Mouse (Mus musculus) midbrain, embryonic 16.5 days (tissue): Measurements from ENCODE around the gene Chst12. TPM values are rescaled to one million over a fixed set of nuclear protein-coding genes. Genes with fewer than 3 reads are reported as not detected.
"Not testable (repeated sequence)": the region's sequence is repeated elsewhere in the genome, so short reads cannot be mapped to it uniquely, and the experiment has no call there.

Experiments used
- ATAC-seq: fragments of 200-750 bp; cut with Nextera tagmentation; 2 replicates; pipeline ENCODE4 v1.8.0; 2017; ENCODE audit warnings: moderate TSS enrichment
- H3K27ac ChIP-seq: fragments of 300-500 bp; sonication (generic); 2 replicates; pipeline ENCODE4 v1.5.1; 2014; ENCODE audit warnings: mild to moderate bottlenecking, low read length, mixed read lengths
- H3K27me3 ChIP-seq: fragments of 300-500 bp; sonication (generic); 2 replicates; pipeline ENCODE4 v1.6.1; 2014; ENCODE audit warnings: low read depth, low read length, mixed read lengths; ENCODE audit not compliant: control insufficient read depth, insufficient read depth
- H3K36me3 ChIP-seq: fragments of 300-500 bp; sonication (generic); 2 replicates; pipeline ENCODE4 v1.6.1; 2014; ENCODE audit warnings: mild to moderate bottlenecking, low read length, moderate library complexity, mixed read lengths; ENCODE audit not compliant: control insufficient read depth, insufficient read depth
- H3K4me1 ChIP-seq: fragments of 300-500 bp; sonication (generic); 2 replicates; pipeline ENCODE4 v1.6.1; 2014; ENCODE audit warnings: mild to moderate bottlenecking, low read length, mixed read lengths; ENCODE audit not compliant: control insufficient read depth, insufficient read depth
- H3K4me2 ChIP-seq: fragments of 300-500 bp; sonication (generic); 2 replicates; pipeline ENCODE4 v1.6.1; 2014; ENCODE audit warnings: mild to moderate bottlenecking, low read length, mixed read lengths
- H3K4me3 ChIP-seq: fragments of 300-500 bp; sonication (generic); 2 replicates; pipeline ENCODE4 v1.5.1; 2014; ENCODE audit warnings: low read depth, mild to moderate bottlenecking, low read length, moderate library complexity, mixed read lengths
- H3K9ac ChIP-seq: fragments of 300-500 bp; sonication (generic); 2 replicates; pipeline ENCODE4 v1.6.1; 2014; ENCODE audit warnings: low read depth, low read length, mixed read lengths
- H3K9me3 ChIP-seq: fragments of 300-500 bp; sonication (generic); replicated peaks from 2 replicates; pipeline ENCODE4 v1.6.1; 2014; ENCODE audit warnings: mild to moderate bottlenecking, low read length, mixed read lengths; ENCODE audit not compliant: control insufficient read depth, poor library complexity, severe bottlenecking
- WGBS: fragments of 180-500 bp; shearing (Covaris S2); extraction: QIAGEN DNeasy Blood & Tissue Kit; methylation state at CpG from one replicate; pipeline ENCODE4 v1.1.7; 2014; 5-methylcytosine and 5-hydroxymethylcytosine counted together
- polyA plus RNA-seq: library from polyadenylated mRNA; unstranded; fragments of >200 nt; fragmentation: Nextera tagmentation; extraction: Ambion mirVana; gene quantifications from 2 replicates; pipeline ENCODE4 v1.2.1, GENCODE M21; 2015

The Chst12 gene
- polyA plus RNA-seq = 25.5 and 30.6 TPM in 2 replicates

DNA sequence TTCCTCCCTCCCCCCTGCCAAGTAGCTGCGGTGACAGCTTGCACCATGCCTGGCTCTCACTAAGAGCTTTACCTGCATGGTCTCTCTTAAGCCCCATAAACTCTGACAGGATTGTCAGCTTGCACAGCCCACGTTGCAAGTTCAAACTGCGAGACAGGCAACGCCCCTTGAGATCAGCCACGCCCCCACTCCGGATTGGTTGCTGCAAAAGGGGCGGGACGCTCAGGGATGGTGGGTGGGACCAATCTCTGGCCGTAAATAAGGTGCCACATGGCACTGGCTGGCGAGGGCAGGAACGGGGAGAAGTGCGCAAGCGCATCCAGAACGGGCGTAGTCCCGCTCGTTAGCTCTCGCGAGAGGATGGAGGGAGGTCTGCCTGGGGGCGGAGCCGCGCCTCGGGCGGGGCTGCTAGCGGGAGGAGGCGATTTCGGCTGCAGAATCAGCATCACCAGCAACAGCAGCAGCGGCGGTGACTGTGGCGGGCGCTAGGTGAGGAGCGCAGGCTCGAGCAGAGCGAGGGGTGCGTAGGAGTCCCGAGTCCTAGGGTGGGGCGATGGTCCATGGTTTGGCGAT, at the start of gene Chst12:
Chst12 (plus strand) TSS at position 343 of the 573 bp plus-strand sequence.
- Histone ChIP-seq H3K9ac (peak within 1 kb of the TSS; percentile 82), H3K4me2 (peak within 1 kb of the TSS; percentile 64), H3K27me3 (peaks cover 3% of the 10 kb centered on the region; the same call in 1 of the 2 replicates), H3K9me3 (no peaks in the 10 kb centered on the region), H3K36me3 (no peaks in the 10 kb centered on the region), H3K4me3 (peak within 1 kb of the TSS; percentile 61), H3K27ac (peak within 1 kb of the TSS; percentile 69), H3K4me1 (peaks cover 38% of the 10 kb centered on the region)
- WGBS = 0% methylated on average over 38 of the region's 38 CpGs
- ATAC-seq = peak; percentile 94

DNA sequence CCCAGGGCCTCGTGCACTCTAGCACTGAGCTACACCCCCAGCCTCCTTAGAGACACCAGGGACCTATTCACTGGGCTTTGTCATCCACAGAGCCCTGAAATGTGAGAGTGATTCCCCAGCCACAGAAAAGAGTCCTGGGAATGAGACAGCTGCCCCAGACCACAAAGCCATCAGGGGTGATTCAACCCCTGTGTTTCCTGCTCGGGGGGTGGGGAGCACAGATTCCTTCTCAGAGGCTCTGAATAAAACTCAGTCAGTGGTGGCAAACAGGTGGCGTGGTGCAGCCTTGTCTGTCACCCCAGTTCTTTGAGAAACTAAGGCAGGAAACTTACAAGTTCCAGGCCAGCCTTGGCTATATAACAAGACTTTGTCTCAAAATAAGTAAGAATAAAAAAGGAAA, 43.9 kb upstream of the Chst12 start:
- H3K9ac ChIP-seq = no peak overlapping the region
- H3K36me3 ChIP-seq = no peaks in the 10 kb centered on the region
- no peaks in the 10 kb centered on the region for H3K27me3 ChIP-seq
- H3K27ac ChIP-seq = no peak overlapping the region
- H3K4me2 ChIP-seq = no peak overlapping the region
- 73% methylated on average over 3 of the region's 3 CpGs for WGBS
- H3K4me3 ChIP-seq = no peak overlapping the region
- H3K4me1 ChIP-seq = no peaks in the 10 kb centered on the region
- no peaks in the 10 kb centered on the region for H3K9me3 ChIP-seq
- ATAC-seq = no peak

DNA sequence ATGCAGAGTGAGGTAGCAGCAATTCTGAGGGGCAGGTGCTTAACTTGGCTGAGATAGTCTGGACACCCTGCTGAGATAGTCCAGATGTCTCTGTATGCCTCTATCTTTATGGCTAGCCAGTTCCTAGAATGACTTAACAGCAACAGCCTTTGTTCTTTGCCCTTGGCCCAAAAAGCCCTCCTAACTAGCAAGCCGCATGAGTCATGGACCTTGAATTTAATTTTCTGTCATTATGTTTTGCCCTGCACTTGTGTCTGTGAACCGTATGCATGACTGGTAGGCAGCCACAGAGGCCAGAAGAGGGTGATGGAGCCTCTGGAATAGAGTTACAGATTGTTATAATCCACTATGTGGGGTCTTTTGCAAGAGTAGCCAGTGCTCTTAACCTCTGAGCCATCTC, 42.2 kb upstream of the Chst12 start:
- not testable (repeated sequence) for H3K4me2 ChIP-seq, H3K9me3 ChIP-seq, H3K9ac ChIP-seq, H3K4me1 ChIP-seq, H3K27me3 ChIP-seq, H3K36me3 ChIP-seq, H3K4me3 ChIP-seq, ATAC-seq, H3K27ac ChIP-seq
- 80% methylated on average over 2 of the region's 2 CpGs for WGBS

DNA sequence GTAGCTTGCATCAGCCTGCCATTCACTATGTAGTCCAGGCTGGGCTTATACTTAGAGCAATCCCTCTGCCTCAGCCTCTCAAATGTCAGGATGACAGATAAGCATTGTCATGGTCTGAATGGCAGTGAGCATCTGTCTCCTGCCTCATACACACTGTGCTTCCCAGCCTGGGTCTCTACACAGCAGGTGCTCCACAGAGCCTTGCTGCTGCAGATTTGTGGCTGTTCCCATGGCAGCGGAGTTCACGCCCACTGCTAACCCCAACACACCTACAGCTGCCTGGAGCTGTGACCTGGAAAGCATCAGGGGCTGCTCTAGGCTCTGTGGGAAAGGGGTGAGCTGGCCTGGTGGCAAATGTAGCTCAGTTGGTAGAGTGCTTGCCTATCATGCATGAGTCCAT, 40.4 kb upstream of the Chst12 start:
- ATAC-seq = no peak
- Histone ChIP-seq H3K9ac (no peak overlapping the region), H3K4me2 (no peak overlapping the region), H3K4me1 (no peaks in the 10 kb centered on the region), H3K4me3 (no peak overlapping the region), H3K27ac (no peak overlapping the region), H3K27me3 (no peaks in the 10 kb centered on the region), H3K36me3 (no peaks in the 10 kb centered on the region), H3K9me3 (no peaks in the 10 kb centered on the region)
- 78% methylated on average over 2 of the region's 2 CpGs for WGBS

- no peaks in the 10 kb centered on the region for H3K9me3 ChIP-seq
- no peak overlapping the region for H3K9ac ChIP-seq
- H3K4me1 ChIP-seq = no peaks in the 10 kb centered on the region
- no peaks in the 10 kb centered on the region for H3K27me3 ChIP-seq
- no peaks in the 10 kb centered on the region for H3K36me3 ChIP-seq
- no peak overlapping the region for H3K4me3 ChIP-seq
- 76% methylated on average over 3 of the region's 3 CpGs for WGBS
- H3K4me2 ChIP-seq = no peak overlapping the region
- H3K27ac ChIP-seq = no peak overlapping the region
- no peak for ATAC-seq
These were observed 33.0 kb upstream of the Chst12 start for GRCm38 (mm10) chr5:140472336-140472735.

DNA sequence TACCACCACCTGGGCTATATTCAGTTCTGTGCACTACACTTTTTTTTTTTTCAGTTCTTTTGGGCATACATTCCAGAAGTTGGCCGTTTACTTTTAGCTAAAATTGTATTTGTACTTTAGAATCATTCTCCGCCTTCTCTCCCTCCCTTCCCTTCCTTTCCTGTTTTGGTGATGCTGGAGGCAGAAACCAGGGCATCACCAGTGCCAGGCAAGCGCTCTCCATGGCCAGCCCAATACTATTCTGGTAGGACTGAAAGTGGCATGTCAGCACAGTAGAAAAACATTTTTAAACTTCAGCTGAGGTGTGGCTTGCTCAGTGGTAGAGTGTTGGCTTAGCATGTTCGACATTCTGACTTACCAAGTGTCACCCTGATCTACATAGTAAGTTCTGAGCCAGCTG, 23.9 kb upstream of the Chst12 start:
- Histone ChIP-seq H3K27me3 (no peaks in the 10 kb centered on the region), H3K9ac (no peak overlapping the region), H3K4me3 (no peak overlapping the region), H3K36me3 (no peaks in the 10 kb centered on the region), H3K4me2 (no peak overlapping the region), H3K9me3 (no peaks in the 10 kb centered on the region), H3K4me1 (no peaks in the 10 kb centered on the region), H3K27ac (no peak overlapping the region)
- 85% methylated on average over 4 of the region's 4 CpGs for WGBS
- ATAC-seq = no peak

DNA sequence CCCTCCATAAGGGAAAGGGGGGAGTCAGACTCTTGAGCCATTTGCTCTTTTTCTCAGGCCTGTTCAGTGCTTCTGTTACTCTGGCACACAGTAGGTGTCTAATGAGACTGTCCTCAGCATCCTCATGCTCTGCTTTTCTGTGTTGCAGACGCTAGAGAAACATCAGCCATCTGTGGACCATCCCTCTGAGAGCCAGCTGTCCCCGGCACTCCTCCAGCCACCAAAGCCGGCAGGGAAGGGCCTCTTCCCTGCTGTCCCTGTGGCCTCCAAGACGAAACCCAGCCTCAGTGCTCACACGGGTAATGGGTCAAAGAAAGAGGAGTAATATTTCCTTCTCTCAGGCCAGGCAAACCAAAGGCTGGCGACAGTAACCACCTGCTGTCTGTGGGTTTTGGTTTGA, 14.2 kb upstream of the Chst12 start:
- no peaks in the 10 kb centered on the region for H3K9me3 ChIP-seq
- no peak overlapping the region for H3K27ac ChIP-seq
- H3K27me3 ChIP-seq = 0 out of 2 replicates have a peak, but pooled peaks cover 3% of the 10 kb centered on the region
- no peak overlapping the region for H3K4me2 ChIP-seq
- no peaks in the 10 kb centered on the region for H3K36me3 ChIP-seq
- ATAC-seq = no peak
- H3K4me3 ChIP-seq = no peak overlapping the region
- H3K4me1 ChIP-seq = no peaks in the 10 kb centered on the region
- WGBS = 78% methylated on average over 6 of the region's 6 CpGs
- no peak overlapping the region for H3K9ac ChIP-seq

- Histone ChIP-seq H3K4me3 (no peak overlapping the region), H3K9ac (no peak overlapping the region), H3K4me2 (no peak overlapping the region), H3K27me3 (0 out of 2 replicates have a peak, but pooled peaks cover 3% of the 10 kb centered on the region), H3K9me3 (no peaks in the 10 kb centered on the region), H3K4me1 (no peaks in the 10 kb centered on the region), H3K36me3 (no peaks in the 10 kb centered on the region), H3K27ac (no peak overlapping the region)
- ATAC-seq = no peak
- WGBS = 36% methylated on average over 11 of the region's 11 CpGs
These were observed 12.6 kb upstream of the Chst12 start for GRCm38 (mm10) chr5:140492684-140493233.

GRCm38 (mm10) chr5:140498176-140498575, 7.2 kb upstream of the Chst12 start:
- Histone ChIP-seq H3K4me1 (peaks cover 6% of the 10 kb centered on the region; the same call in 1 of the 2 replicates), H3K9ac (no peak overlapping the region), H3K4me2 (no peak overlapping the region), H3K27ac (no peak overlapping the region), H3K4me3 (no peak overlapping the region), H3K9me3 (no peaks in the 10 kb centered on the region), H3K27me3 (no peaks in the 10 kb centered on the region), H3K36me3 (no peaks in the 10 kb centered on the region)
- no peak for ATAC-seq
- 84% methylated on average over 6 of the region's 6 CpGs for whole genome bisulfite sequencing
